Mouse (Mus musculus): ENCODE measurements around the gene Slc35c1.
A peak's percentile ranks its signal among the peaks of the same experiment; 100 is the strongest.

The Slc35c1 gene

DNA sequence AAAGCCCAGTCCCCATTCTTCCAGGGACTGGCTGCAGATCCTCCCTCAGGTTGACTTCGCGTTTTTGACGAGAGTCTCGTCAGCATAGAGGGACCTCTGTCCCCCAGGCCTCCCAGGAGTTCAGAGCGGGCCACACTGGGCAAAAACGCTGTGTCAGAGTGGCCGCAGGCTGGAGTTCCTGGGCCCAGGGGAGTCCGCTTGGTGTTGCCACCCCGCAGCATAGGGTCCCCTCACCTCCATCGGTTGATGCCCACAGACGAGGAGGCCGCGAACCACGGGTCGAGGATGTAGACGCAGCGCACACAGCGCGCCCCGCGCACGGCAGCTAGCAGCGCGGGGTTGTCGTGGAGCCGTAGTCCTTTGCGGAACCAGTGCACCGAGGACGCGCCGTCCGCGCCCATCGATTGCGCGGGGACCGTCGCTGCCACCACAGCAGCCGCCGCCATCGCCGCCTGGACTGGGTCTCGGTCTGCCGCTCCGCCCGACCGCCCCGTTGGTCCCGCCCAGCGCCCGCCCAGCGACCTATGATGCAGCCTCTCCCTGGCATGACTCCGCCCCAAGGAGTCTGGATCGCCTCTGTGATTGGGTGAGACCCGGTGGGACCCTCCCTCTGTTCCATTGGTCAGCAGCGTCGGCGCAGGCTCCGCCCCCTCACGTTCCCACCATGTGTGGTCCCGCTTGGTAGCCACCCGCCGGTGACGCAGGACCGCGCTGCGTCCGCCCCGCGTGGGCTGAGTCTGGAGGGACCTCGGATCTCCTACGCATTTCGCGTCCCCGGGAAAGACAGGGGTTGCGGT is 26.6 kb downstream of the Slc35c1 start, which contains the start of gene Cry2:
Gene Cry2, minus strand, starts transcription at position 466 of the 797 bp plus-strand sequence.
- DNase-seq, result peak; percentile 99

DNA sequence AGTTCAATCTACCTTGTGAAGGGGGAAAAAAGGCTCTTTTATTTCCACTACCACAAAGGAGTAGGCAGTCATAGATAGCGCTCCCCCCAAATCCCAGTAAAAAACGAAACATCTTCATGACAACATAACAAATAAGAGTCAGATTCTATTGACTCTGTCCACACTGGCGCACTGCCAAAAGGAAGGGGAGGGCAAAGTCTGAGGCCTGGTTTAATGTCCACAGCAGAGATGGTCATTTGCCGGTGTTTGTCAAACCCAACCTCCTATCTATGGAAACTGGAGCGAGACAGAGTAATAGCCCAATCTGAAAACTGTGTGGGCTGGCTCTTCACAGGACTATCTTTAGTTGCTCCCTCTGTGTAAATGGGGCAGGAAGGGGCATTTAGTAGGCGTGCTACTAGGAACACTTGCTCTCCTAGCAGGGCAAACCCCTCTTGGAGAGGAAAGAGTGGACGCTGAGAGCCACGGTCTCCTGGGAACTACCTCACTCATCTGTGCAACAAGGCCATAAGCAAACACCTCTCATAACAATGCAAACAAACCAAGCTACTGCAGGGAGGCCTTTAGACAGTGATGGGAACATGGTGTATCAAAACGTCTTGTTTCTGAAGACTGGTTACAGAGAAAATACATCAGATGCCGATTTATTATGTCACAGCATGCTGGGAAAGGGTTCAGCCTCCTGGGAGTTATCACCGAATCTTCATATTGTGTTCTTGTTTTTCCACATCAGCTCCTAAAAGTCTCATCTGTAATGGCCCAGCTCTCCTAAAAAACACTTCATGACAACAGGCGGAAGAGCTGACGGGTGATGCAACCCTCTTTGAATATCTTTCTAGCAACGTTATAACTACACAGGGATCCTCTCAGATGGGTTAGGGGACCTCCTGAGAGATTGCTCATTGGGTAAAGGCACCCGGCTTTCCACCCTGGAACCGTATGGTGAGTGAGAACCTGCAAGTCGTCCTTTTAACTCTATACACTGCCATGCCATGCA is 27.7 kb downstream of the Slc35c1 start:
- no peak for DNase-seq

DNA sequence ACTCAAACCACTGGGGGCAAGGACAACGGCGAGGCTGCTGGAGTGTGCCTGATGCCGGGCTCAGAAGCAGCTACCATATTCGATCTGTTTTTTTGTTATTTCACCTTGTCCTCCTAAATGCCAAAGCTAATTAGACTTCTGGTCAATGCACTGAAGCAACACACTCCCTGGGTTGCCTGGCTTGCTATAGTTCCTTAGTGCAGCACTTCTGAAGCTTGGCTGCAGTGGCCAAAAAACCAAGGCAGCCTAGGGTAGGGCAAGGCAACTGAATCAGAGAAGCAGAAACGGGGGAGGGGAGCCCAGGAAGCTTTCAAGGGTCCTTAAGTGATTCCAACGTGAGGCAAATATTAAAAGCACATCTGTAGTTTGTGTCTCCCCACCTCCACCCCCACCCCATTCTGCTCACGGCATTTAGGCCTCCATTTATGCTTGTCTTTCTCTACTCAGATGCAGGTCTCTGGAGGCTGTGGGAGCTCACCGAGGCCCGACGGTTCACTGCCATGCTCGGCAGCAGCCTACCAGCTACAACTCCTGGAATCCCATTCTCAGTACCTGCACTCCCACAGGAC is 28.6 kb downstream of the Slc35c1 start:
- no peak for DNase-seq

DNA sequence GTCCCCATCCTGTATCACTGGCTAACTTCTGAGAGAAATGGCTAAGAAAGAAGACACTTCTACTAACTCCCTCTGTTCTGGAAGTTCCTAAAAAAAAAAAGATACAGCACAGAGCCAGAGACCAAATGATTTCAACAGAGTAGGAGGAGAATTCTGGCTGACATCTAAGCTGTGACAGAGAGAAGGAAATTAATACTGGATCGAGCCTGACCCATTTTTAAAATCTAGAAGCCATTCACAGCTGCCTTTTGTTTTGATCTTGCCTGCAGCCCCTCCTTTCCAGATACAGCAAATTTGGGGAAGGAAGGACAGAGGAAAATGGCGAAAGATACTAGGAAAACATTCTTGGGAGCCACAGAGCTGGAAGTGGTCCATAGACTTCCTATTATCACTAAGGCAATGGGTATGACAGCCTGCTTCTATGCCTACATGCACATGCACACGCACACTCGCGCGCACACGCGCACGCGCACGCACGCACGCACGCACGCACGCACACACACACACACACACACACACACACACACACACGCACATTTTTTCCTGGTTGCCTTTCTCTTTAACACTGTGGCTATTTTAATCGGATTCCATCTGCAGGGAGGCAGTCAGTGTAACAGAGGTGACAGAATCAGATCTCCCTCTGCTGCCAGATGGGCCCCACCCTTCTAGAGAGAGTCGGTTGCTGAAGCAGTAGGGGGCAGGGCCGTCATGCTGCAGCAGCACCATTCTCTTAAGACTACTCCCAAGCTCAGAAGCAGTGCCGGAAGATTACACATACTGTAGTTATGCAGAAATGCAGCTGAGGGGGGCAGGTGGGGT is 29.4 kb downstream of the Slc35c1 start:
- peak; percentile 83 for DNase-seq

DNA sequence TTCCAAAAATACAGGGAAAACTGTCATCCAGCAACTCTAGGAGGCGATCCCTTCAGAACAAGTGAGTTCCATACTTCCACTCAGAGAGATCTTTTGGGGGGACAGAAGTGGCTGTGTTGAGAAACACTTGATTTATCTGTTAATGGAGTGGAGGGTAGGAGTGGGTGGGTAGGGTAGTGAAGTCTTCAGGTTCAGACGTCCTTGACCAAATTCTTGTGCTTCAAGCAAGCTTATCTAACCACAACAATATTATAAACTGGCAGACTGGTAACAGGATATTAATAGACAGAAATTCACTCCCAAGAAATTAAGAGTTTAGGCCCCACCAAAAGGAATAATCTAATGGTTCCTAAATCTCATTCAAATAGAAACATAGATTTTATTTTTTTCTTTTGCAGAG is 30.2 kb downstream of the Slc35c1 start:
- DNase-seq, result no peak

DNA sequence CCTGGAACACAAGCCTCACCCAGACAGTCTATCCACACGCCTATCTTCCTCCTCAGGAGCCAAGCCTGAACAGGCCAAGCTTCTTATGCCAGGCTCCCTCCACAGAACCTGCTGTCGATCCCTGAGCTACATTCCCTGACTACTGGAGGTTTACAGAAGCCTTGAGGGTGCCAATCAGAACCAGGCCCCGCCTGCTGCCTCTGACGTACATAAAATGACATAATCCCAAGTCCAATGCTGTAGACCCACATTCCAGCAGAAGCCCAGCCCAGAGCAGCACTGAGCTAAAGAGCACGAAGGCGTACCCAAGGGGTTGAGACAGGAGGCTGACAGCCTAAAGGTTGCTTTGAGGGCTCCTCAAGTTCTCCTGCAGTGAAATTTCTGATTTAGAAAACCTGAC is 32.5 kb downstream of the Slc35c1 start:
- peak; percentile 88 for DNase-seq

DNA sequence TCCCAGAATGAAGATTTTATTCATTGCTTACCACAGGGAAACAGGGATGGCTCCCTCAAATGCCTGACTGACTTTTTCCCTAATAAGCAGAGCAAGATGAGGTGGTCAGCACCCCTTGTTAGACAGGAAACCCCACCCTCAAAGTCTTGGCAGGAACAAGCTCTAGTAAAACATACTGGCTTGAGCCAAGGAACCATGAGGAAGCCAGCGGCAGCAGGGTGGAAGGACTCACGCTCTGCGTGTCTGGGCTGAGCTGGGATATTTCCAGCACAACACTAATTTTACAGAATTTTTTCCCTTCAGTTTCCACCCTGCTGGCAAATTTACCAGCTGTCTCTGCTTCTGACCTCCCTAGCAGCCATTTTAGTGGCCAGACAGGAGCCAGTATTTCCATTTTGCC is 33.9 kb downstream of the Slc35c1 start:
- DNase-seq, result no peak

DNA sequence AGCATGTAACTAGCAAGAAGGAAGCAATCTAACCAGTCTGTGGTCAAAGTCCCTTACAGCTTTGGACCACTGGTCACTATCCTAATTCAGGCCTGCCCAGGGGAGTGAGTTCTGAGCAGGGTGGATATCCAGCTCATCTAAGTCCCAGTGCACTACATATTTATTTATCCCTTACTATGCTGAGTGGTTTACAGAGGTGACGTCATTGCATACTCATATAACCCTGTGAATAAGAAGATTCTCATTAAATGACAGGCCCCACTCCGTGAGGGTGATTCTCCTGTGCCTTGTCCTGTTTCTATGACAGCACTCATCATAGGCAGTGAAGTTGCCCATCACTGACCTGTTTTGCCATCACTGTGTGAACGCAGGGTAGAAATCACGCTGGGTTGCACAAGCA is 35.0 kb downstream of the Slc35c1 start:
- no peak for DNase-seq

DNA sequence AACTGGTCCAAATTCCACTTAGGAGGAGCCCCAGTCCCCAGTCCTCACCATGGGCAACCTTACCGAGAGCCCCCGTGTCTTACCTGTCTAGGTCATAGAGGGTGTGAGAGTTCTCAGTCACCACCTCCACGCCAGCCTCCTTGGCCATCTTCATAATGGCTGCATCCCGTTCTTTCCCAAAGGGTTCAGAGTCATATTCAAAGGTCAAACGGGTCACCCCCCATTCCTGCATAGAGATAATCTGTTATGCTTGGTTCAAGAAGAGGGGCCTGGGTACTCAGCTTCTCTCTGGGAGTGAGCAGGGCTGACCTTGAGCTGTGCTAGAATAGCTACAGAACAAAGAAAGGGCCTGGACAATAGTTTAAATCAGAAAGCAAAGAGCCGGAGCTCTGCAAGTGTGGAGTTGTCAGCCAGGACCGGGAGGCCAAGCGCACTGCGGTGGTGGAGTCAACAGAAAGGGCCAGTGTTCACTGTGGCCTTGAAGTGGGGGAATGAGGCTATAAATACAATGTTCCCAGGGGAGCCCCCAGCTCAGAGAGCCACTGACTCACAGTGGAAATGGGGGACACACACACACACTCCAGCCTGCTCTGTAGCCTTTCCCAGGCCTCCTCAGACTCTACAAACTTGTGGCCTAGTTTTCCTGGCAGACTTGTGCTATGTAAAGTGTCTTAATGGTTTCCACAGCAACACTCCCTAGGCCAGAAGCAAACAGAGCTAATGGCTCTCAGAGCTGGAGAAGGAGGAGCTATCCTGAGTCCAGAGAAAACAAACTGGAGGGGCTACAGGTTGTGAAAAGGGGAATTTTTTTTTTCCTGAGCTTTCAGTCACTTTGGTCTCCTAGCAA is 35.7 kb downstream of the Slc35c1 start:
- no peak for DNase-seq

DNA sequence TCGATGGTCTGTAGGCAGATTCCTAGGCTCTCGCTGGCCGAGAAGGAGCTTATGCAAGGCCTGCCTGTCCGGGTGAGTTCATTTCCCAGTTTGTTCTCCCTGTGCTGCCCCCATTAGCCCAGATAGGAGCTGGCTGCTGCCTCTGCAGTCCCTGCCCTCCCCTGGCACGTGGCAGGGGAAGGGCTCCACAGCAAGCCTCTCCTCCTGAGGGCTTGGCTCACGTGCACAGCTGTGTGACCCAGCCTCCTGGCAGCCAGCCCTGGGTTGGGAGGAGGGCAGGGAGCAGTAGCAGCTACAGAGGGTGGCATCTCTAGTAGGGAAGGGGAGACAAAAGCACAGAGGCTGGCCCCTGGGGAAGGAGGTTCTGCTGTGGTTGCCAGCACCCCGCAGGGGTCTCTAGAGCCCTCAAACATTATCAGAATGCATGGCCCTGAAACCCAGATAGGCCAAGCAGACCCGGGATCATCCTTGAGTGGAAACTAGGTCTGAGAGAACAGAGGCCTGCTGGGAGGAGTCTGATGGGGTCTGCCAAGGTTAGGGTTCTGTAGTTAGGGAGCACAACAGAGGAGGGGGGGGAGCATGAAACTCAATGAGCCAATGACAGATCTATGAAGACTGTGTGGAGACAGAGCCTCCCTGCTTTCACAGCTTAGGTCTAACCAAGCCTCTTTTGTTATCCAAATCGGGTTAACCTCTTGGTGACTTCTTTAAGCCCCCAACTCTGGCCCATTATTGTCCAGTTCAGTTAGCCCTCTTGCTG is 36.5 kb downstream of the Slc35c1 start:
- peak; percentile 92 for DNase-seq

DNA sequence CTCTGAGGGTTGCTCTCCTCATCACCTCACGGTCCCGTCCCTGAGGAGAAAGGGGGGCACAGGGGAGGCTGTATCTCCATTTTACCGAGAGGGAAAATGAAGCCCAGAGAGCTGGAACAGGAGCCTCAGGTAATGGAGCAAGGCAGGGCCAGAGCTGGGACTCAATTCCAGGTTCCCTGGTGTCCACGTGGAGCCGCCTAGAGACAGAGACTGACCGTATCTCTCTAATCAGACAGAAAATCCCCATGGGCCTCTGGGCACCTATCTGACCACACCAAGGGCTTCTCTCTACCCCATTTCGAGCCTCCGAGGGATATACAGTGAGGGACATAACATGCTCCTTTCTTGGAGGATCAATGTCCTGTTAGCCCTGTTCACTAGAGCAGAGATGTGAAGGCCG is 37.2 kb downstream of the Slc35c1 start:
- DNase-seq, result no peak

DNA sequence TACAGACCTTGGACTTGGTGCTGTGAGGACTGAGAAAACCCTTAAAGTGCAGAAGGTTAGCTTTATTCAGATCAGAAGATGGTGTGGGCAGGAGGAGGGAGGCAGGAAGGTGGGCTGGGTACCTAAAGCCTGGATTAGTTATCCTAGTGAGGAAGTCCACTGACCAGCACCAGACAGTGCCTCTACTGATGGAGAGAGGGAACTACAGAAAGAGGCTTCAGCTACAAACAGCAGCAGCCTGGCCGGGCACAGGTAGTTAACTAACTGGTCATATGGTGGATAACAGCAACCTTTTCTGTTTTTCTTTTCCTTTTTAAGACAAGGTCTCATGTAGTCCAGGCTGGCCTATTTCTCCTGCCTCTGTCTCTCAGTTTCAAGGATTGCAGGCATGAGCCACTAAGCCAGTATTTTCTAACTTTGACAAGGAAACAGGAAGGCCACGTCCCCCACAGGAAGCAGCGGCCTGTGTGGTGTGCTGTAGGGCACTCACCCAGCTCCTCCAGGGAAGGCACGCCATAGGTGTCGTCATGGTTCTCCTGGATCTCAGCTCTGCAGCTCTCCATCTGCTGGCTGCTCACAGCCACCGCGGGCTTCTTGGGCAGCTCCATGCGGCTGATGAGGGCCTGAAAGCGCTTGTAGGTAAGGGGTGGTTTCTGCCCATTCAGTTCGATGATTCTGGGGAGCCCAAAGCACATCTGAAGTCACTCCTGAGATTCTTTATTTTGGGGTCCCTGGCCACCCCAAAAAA is 37.8 kb downstream of the Slc35c1 start:
- no peak for DNase-seq

DNA sequence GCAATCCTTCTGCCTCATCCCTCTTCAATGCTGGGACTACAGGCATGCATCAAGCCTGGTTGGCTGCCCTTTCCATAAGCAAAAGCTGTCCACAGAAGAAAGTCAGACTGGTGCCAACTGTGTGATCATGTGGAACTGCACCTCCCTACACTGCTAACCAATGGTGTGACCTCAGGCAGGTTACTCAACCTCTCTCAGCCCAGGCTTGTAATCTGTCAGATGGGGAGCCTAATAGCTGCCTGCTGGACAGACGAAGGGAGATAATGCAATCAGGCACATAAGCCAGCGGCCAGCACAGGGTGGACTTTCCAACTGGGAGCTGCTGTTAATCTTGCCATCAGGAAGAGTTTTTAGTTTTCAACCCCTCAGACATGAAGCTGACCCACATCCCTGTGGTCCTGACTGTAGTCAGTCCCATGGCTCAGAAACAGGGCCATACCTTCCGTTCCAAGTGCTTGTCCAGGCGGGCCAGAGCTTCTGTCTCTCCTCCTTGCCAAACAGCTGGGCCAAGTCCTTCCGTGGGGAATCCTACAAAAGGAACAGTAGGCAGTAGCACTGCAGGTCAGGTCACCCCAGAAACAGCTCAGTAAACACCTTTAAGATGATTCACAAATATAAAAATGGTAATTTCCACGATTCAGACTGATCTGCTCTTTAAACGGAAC is 38.5 kb downstream of the Slc35c1 start:
- DNase-seq, result no peak

DNA sequence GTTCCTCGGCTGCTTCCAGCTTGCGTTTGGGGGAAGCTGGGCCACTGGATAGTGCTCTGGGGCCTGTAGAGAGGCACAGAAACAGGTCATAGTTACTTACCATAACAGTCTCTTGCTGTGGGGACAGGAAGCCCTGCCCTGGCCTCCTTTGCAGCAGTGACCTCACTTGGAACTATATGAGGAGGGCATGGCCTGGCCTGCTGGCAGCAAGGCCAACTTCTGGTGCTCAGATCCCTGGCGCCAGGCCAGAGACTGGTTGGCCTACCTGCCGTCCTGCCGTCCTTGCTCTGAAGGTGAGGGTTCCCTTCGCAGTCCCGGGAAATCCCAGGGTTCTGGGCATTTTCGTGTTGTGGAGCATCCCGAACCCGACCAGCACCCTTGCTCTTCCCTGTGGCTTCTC is 48.6 kb downstream of the Slc35c1 start:
- no peak for DNase-seq

DNA sequence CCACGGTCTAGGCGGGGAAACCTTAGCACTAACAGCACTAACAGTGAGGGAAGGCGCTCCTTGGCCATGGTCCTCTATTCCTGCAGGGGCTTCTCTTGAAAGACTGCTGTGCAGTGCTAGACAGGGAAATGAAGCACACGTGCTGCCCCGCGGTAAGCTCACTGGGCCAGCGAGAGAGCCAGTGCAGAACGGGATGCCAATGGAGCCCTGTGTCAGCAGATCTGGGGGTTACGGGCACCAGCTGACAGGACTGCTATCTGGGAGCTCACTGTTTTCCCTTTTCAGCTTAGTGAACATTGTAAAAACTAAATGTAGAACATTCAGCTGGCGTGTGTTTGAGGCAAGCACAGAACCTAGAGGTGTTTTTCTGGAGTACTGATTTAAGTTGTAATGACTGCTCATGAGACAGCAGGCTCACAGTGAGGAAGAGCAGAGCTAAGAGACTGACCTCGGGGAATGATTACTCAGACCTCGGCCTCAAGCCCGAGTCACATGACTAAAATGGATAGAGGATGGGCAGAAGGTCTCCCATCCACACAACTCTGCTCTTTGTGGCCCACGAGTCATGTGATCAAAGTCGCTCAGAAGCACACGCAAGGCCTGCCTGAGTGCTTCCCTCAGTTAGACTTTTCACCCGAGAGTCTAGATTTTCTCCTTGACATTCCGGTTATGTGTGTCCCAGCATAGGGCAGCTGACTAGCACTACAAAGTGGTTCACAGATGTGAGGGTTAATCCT is 51.9 kb downstream of the Slc35c1 start:
- no peak for DNase-seq

DNA sequence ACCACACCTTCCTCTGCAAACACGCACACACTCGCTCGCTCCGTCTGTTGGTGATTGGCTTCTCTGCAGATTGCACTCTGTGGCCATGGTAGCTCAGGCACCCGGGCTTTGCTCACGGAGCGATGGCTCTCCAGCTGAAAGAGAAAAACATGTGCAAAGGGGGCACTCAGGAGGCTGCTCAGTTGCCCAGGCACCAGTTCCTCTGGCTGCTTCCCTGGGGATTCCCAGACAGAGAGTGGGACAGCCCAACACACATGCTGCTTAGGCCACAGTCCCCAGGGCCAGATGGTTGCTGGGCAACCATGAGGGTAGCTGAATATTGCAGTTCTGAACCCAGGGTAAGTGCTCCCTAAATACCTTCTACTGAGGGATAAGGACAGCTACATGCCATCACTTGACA is 54.7 kb downstream of the Slc35c1 start:
- DNase-seq, result no peak

DNA sequence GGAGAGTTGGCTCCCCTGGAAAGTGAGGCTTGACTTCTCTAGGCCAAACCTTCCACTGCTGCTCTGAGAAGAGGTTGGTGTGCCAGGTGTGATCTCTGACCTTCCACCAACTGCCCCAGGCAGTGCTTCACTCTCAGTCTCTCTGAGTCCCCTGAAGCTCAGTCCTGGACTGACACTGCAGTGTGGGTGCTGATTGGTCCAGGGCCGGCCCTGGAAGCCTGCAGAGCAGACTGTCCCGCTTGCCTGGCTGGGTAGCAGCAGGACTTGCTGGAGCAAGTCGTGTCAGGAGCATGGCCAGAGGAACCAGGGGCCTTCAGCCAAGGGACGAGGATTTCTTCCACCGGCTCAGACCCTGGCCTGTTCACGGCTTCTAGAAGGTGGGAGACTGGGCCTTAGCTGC is 55.6 kb downstream of the Slc35c1 start:
- DNase-seq, result no peak

DNA sequence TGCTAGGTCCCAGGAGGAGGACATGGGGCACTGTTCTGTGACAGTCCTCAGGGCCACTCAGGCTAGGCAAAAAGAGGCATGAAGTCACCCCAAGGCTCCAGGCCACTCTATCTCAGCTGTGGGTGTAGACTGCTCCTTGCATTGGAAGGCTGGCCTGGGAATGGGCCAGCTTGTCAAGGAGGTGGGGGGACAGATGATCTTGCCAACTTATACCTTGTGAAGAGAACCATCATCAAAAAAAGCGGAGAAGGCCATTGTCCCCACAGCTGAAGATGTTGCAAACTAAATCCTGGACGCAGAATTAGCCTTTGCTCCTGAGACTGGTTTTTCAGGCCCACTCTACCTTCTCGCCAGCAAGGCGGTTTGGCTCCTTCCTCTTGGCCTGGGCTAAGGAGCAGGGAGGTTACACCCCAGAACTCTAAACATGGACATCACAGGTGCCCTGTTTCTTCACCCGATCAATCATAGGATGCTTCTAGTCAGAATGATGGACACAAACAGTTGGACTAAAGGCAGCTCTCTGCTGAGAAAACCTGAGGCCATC is 56.5 kb downstream of the Slc35c1 start:
- no peak for DNase-seq
